Mouse (Mus musculus) E14TG2a.4 (cell line): ENCODE results near the gene Fabp6.

Experiments
- CTCF ChIP-seq: conservative IDR thresholded peaks from 2 replicates; pipeline ENCODE4 v1.5.1; 2014; ENCODE audit warnings: low read length
- POU5F1 ChIP-seq: IDR thresholded peaks from 2 replicates; pipeline ENCODE4 v1.6.1; 2014; ENCODE audit warnings: low read length, borderline replicate concordance

- TF ChIP-seq CTCF (peak; percentile 67), POU5F1 (no peak)
Observed at GRCm38 (mm10) chr11:43586324-43587090, 14.8 kb downstream of the Fabp6 start, which contains the start of gene 4933415A04Rik.
